Mouse (Mus musculus) ovary, postnatal 10 days (tissue): Measurements from ENCODE around the gene Mia2.
"Not testable (repeated sequence)": the region's sequence is repeated elsewhere in the genome, so short reads cannot be mapped to it uniquely, and the experiment has no call there.

ENCODE experiments used
- DNase-seq: peaks from one replicate; pipeline ENCODE4 v3.0.0; 2022; ENCODE audit warnings: low spot score

Gene Mia2

DNA sequence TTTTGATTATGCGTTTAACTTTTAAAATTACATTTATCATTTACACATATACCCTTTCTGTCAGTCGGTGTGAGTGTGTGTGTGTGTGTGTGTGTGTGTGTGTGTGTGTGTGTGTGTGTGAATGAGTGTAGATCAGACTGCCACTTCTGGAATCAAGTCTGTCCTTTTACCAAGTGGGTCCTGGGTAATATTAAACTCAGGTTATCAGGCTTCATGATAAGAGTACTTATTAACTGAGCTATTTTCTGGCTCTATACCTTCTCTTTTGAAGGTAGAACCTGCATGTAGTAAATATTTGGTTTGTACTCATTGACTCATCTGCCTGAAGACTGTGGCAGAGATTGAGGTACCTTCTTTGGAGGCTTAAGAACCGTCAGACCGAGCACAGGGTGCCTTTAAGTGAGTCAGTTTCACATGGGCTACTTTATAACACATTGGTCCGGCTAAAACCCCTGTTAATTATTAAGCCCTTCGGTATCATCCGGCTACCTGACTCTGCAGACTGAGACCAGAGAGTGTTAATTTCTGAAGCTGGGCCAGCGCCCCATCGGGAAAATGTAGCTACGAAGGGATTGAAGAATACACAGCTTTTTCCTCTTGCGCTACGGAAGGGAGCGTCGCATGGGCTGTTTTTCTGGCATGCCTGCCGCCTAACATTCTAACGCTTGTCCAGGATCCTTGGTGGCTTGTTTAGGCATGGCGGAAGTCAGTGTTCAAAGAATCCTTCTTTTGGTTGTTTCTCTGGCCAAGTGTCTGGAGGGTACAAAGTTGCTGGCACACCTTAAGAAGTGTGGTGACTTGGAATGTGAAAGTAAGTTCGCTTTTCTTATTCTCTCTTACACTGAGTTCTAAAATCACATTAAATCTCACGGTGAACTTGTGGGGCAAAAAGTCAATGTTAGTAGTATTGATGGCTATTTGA lies at the start of gene Mia2:
Gene Mia2 (plus strand): TSS at position 696 of the 922 bp plus-strand sequence.
- no peak for DNase-seq

DNA sequence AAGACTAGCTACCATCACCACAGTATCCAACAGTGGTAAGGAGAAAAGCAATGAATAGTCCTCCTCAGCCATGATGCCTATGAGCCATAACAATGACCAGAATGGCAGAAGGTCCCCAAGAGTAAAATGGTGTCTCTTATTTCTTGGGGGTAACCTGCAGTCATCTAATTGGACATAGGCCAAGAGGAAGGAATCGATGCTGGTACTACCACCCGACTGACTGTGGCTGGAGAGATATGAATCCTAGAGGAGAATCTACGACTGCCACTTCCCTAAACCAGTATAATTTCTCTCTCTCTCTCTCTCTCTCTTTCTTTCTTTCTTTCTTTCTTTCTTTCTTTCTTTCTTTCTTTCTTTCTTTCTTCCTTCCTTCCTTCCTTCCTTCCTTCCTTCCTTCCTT lies 43.1 kb upstream of the Mia2 start:
- no peak for DNase-seq

DNA sequence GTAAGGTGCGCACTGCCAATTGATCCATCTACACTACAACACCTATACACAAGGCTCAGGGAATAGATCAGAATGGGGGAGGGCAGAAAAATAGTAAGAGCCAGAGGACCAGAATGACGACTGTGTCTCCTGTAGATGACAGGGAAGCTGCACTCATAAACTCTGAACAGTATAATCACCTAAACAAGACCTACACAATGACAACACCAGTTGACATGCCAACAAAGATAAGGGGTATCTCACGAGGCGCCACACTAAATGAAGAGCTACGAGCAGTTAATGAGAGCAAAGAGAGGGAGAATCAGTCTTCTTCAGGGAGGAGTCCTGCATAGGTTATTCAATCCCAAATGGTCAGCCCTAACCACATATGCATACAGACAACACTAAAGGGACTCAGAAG lies 42.4 kb upstream of the Mia2 start:
- DNase-seq, result no peak

DNA sequence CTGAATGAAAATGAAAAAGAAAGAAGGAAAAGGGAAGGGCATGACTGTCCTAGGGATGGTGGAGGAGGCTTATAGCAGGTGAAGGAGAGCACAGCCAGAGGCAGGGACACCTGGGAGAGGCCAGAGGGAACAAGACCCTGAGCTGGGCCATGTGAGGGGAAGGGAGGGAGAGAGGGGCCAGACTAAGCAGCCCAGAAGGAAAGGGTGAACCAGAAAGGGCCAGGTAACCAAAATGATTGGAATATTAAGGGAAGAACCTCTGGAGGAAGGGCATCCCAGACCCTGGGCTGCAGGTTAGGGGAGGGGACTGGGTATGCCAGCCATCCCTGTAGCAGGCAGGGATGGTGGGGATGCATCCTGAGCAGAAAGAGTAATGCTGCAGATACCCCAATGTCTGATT lies 41.6 kb upstream of the Mia2 start:
- no peak for DNase-seq

DNA sequence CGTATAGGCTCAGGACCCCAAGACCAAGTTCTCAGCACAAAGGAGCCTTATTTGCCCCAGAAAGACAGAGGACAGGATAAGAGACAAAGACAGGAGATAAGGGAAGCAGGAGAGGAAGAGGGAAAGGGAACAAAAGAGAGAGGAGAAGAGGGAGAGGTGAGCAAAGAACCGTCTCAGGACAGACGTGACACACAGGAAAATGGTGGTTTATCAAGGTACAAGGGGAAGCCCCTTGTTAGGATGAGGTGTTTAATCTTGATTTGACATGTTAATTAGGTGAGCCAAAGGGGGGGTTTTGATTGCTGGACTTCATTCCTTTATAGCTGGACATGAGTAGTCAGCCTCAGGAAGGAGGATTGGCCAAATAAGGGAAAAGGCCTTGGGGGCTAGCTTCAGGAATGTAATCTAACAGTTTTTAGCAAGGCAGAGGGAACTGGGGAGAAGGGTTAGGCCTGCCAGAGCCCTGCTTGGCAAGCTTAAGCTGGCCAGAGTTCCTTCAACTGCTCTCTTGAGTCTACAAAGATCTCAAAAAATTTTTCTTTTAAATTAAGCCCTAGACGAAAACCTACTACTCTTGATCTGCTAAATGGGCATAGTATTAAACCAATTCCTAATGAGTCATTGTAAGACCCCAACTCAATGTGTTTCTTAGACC lies 40.3 kb upstream of the Mia2 start:
- no peak for DNase-seq

DNA sequence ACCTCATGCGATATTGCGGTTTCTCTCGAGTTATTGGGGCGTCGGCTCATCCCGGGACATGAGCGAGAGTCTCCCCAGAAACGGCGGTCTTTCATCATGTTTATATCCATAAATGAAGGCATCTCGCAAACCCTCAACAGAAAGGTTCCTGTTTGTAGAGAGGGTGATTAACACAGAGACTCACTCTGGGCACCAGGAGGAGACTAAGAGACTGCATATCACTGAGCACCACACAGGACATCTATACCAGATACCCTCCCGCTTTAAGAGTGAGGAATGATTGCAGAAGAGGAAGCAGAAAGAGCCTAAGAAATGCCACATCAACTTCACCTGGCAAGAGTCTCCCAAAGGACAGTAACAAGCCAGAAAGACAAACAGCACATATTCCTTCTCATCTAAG lies 39.4 kb upstream of the Mia2 start:
- no peak for DNase-seq

DNA sequence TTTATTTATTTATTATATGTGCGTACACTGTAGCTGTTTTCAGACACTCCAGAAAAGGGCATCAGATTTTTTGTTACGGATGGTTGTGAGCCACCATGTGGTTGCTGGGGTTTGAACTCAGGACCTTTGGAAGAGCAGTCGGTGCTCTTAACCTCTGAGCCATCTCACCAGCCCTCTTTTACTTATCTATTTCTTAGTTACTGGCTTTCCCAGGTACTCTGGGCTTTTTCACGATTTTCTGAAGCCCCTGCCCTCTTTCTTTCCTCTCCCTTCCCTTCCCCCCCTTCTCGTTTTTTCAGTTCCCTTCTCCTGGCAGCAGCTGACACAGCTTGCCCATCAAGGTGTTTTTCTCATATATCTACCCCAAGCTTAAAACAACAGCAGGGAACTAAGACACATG lies 37.4 kb upstream of the Mia2 start:
- DNase-seq, result not testable (repeated sequence)

DNA sequence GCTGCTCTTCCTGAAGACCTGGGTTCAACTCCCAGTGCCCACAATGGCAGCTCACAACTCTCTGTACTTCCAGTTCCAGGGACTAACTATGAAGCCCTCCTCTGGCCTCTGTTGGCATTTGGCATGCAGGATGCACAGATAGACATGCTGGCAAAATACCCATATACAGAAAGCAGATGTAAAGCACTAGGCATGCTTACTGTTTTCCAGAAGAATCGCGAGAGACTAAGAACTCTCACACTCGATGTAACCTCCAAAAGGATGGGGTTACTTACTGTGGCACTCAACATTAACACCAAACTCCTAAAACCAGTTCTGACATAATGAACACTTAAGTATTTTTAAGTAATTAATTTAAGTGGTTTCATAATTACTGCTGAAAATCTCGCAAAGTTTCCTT lies 35.3 kb upstream of the Mia2 start:
- no peak for DNase-seq

DNA sequence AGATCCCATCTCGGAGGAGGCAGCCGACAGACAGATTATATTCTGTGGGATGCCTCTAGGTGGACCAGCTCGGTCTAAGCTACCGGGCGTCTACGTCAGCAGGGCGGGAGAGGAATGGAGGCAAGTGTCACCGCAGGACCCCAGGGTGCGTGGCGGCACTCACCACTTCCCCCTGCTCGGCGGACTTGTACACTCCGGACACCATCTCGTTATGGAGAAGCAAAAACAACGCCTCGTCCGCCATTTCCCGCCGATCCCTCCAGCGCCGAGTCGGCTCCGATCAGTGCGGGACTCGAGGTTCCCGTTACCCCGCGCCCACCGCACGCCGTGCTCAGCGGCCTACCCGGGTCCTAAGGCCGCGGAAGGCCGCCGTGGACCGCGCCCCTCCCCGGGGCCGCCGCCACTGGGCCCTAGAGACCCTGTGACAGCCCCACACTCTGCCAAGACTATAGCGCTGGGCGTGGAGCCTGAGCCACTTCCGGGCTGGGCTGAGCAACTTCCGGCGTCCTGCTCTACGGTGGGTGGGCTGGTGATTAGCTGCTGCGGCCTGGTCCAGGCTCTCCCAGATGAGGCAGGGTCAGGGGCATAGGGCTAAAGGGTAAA lies 34.5 kb upstream of the Mia2 start, which contains the start of gene Trappc6b:
Gene Trappc6b (minus strand): TSS at position 480 of the 603 bp plus-strand sequence.
- peak; percentile 51 for DNase-seq

DNA sequence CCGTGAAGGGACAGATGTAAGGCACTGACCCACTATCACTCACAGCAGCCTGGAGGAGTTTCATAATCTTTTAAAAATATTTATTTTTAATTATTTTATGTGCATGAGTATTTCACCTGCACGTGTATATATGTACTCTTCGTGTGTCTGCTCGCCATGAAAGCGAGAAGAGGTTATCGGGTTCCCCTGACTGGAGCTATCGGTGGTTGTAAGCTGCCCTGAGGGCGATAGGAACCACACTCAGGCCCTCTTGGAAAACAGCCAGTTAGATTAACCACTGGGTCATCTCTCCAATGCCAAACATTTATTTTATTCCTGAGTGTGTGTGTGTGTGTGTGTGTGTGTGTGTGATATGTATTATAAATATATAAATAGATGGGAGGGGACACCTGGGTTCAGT lies 30.8 kb upstream of the Mia2 start:
- no peak for DNase-seq

DNA sequence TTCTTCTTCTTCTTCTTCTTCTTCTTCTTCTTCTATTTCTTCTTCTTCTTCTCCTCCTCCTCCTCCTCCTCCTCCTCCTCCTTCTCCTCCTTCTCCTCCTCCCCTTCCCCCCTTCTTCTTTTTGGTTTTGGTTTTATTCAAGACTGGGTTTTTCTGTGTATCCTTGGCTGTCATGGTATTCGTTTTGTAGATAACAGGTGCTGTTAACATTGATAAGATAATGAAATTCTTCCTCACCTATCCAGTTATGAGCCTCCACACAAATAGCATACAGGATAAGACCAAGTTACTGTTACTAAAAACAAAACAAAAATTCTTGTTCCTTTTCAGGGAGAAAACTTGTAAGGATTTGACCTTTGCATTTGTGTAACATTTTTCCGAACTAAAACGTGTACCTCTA lies 29.8 kb upstream of the Mia2 start:
- no peak for DNase-seq

DNA sequence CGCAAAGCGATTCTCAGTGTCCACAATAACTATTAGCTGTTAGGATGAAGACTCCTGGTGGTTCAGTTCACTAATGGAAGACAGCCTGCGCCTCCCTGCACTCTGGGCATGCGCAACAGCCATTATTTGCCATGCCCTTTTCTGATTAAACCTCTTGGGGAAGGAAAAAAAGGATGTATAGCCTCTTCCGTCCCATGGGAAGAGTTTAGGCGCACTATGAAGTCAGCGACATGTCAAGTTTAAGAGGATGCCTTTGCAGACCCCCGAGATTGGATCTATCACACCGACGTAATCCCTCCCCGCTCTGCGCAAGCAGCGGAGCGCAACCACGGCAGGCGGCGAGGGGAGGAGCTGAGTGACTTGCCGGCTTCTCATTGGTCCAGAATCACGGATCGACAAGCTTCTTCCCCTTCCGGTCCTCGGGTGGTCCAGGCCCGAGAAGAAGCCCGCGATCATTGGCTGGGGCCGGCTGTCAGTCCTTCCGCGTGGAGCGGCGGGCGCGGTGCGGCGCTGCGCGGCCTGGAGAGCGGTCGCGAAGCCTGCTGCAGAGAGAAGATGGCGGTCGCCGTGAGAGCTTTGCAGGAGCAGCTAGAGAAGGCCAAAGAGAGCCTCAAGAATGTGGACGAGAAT lies 29.0 kb upstream of the Mia2 start, which contains the start of gene Pnn:
Gene Pnn (plus strand): TSS at position 437 of the 630 bp plus-strand sequence.
- peak; percentile 88 for DNase-seq

DNA sequence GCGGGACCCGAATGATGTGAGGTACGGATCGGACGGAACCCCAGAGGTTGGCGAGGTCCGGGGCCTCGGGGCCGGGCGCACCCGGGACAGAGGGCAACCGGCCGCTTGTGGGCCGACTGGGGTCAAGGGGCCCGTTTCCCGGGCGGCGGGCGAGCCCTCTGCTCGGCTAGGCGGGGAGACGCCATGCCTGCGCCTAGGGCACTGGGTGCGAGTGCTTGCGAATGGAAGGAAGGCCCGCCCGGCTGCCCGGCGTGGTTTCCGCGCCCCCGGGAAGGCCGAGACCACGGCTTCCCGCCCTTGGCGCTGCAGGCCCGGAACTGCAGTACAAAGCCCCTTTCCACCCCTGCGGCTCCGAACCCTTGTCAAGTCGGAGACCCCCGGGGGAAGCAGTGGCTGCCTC lies 28.5 kb upstream of the Mia2 start:
- DNase-seq, result no peak

DNA sequence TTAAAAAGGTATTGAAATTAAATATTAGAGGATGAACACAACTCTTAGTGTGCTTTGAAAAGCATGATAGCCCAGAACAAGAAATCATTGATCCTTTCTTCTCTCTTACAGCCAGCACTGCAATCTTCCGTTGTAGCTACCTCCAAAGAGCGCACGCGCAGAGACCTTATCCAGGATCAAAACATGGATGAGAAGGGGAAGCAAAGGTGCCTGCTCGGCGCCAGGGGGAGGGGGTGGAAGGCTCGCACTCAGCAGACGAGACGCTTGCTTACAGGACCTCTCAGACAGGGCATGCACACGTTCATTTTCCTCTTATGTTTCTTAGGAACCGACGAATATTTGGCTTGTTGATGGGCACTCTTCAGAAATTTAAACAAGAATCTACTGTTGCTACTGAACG lies 26.8 kb upstream of the Mia2 start:
- no peak for DNase-seq

DNA sequence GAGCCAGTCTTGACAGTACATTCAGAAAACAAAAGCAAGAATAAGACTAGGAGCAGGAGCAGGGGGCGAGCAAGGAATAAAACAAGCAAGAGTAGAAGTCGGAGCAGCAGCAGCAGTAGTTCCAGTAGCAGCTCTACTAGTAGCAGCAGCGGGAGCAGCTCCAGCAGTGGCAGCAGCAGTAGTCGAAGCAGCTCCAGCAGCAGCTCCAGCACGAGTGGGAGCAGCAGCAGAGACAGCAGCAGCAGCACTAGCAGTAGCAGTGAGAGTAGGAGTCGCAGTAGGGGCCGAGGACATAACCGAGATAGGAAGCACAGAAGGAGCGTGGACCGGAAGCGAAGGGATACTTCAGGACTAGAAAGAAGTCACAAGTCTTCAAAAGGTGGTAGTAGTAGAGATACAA lies 23.3 kb upstream of the Mia2 start:
- DNase-seq, result no peak

DNA sequence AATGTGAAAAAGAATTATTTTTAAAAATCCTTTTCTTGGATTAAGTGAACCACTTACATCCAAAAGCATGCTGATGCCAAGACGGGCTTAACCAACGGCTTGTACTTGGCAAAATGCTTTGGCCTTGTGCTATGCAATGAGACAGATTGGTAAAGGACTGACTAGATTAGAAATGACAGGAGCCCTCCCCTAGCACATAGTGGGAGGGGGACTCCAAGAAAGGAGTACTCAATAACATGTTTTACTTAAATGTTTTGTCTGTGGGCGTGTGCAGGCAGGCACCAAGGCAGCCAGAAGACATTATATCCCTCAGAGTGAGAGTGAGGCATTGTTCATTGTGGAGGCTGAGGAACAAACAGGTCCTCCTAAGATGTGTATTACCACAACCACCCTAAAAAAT lies 21.5 kb upstream of the Mia2 start:
- DNase-seq, result no peak

DNA sequence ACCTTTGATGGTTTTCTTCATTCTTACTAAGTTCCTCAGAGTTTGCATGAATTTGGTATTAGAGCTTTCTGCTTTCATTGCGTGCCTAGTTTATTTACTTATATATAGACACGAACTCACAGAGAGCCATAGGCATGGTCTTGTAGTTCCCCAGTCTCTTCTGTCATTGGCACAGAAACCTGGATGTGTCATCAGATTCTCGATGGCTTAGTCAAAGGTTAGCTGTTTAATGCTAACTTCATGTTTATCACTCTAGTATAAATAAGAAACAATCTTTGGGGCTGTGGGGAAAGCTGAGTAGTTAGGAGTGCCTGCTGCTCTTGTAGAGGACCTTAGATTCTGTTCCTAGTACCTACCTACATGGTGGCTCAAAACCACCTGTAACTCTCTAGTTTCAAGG lies 18.6 kb upstream of the Mia2 start:
- no peak for DNase-seq

DNA sequence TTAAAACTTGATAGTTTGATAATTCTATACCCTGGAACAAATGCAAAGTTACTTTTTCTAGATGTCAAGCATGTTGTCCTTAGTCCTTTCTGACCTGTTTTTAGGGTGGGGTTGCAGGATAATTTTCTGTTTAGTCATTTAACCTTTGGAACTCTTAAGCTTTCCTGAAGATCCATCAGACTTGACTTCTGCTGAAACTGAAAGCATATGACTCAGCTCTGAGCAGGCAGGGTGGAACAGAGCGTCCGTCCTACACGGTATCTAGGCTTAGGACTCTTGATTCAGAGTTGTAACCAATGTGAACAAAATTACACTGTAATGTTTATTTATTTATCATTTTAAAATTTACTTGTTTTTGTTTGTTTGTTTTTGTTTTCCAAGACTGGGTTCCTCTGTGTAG lies 17.7 kb upstream of the Mia2 start:
- DNase-seq, result no peak

DNA sequence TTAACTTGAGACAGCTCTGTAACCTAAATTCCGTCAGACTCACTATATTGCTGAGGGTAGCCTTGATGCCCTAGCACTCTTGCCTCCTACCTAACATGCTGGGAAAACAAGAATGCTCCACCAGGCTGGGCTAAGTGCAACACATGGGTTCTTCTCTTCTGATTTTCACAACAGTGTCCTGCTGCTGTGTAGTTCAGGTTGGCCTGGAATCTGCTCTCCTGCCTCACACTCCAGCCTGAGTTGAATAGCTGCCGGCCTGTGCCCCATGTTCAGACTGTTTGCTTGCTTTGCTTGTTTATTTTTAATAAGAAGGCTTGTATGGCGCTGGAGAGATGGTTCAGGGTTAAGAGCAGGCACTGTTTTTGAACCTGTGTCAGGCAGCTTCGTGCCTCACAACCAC lies 15.1 kb upstream of the Mia2 start:
- DNase-seq, result no peak

DNA sequence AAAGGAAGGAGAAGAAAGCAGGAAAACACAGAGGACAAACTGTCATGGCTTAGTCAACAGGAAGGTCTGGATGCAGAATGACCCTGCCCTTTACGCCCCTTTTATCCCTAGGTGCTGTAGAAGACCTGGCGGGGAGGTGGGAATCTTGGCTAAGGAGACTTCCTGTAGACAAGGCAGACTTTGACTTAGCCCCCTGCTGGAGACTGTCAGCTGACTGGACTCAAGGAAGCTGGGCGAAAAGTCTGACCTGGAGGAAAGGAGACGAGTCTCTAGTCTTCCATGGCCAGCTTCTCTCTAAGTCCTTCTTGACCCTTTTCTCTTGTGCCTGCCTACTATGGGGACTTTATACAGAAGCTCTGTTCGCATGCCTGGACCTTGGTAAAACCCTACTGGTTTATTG lies 11.2 kb upstream of the Mia2 start:
- no peak for DNase-seq

DNA sequence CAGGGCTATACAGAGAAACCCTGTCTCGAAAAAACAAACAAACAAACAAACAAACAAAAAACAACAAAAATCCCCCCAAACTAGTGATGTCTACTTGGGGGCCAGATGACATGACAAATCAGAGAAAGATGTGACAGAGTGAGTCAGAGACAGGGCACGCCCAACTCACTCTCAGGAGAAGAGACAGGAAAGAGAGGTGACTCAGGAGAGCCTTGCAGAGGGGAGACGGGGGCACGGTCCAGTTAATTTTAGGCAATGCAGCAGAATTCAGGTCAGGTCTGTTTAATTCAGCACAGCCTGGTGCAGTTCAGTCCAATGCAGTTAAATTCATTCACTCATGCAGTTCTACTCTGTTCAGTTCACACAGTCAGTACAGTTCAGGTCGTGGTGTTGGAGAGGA lies 9.4 kb upstream of the Mia2 start:
- no peak for DNase-seq

DNA sequence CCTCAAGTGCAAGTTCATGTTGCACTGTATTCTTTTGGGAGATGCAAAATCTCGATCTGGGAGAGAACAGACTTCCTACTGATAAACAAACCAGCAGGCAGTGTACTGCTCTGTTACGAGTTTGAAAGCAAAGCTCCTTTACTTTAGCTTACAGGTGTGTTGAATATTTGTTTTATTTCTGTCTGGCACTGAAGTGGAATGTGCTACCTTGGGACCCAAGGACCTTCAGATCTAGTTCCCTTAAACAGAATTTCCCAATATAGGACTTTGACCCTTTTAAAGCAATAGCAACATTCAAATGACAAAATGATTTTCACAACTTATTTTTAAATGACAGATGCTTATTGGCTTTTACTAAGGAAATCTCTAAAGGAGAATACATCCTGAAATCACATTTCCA lies 2.1 kb upstream of the Mia2 start:
- DNase-seq, result no peak

DNA sequence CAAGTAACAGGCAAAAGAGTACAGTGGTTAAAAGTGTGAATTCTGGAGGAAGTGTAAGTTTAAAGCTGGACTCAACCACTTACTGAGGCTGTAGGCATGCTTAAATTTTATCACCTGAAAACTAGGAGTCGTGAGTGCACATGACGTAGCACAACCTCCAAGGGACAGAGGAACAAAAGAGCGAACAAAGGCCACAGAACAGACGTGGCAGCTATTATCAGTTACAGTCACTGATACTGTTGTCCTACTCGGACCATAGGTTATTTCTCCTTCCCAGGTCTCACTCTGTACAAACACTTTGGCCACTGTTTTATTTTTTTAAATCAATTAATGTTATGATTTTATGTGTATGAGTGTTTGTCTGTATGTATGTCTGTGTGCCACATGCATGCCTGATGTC lies 9.2 kb downstream of the Mia2 start:
- no peak for DNase-seq
